Mouse (Mus musculus): ENCODE results near the gene Slc27a2.
"Not testable (repeated sequence)": the region's sequence is repeated elsewhere in the genome, so short reads cannot be mapped to it uniquely, and the experiment has no call there.

Gene Slc27a2

GRCm38 (mm10) chr2:126601918-126602600 is 49.9 kb downstream of the Slc27a2 start:
- in situ Hi-C loops (cut with MboI): no loop called here

GRCm38 (mm10) chr2:126606061-126606687 is 54.0 kb downstream of the Slc27a2 start:
- in situ Hi-C loops (cut with MboI): no loop called here

GRCm38 (mm10) chr2:126606688-126607062 is 54.5 kb downstream of the Slc27a2 start:
- in situ Hi-C loops (cut with MboI): no loop called here

DNA sequence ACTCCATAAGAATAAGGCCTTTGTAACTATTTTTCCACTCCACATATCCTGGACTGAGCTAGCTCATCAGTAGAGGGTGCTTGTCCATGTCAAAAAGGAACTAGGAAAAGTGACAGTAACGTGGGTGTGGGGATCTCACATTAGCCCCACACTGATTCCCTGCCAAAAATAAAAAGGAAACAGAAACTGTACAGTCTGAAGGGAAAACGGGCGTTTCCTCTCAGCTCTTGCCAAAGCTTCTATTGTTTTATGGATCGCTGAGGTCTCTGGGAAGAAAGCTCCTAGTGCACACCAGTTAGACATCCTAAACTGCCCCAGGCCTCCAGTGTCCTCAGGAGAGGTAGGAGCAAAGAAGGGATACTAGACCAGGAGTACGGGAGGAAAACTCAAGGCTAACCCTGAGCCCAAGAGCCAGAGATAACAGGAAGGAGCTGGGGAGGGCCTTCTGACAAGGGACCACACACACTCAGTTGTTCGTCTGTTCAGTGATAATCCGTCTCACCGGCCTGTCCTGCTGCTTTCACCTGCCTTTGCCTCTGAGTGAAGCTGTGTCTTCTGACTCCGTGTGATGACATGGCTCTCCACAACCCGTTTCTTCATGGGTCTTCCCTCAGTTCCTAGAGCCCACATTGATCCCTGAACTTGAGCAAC is 55.5 kb downstream of the Slc27a2 start:
- in situ Hi-C loops (cut with MboI): no loop called here

DNA sequence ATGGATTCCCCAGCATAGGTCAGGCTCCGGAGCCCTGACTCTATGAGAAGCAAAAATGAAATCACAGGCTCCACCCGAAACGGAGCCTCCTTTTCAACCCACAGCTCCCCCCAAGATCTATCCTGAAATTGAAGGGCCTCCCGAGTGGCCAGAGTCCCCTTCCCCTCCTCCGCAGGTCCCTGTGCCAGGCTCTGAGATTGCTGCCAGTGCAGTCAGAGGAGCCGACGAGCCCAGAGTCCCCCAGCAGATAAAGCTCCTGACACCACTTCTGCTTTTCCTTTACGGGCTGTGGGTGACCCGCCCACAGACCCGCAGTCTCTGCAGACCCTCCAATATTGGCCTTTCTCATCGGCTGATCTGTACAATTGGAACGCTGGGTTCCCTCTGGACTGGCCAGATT is 57.4 kb downstream of the Slc27a2 start:
- in situ Hi-C loops (cut with MboI): not testable (repeated sequence)

DNA sequence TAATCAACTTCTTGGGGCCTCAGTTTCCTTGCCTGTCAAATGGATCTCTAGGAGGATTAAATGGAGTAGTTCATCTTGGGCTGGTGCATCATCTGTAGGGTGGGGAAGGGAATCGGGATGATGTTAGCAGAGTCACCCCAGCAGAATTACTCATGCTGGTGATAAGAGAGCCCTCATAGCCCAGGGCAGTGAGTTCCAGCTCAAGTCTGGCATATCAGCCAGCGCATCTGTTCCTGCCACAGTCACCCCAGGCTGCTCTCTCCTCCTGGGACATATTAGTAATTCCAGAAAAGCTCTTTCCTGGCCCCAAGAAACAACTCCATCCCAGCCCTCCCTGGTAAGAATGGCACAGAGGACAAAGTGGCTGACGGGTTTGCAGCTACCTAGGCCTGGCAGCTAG is 63.1 kb downstream of the Slc27a2 start:
- in situ Hi-C loops (cut with MboI): no loop called here

DNA sequence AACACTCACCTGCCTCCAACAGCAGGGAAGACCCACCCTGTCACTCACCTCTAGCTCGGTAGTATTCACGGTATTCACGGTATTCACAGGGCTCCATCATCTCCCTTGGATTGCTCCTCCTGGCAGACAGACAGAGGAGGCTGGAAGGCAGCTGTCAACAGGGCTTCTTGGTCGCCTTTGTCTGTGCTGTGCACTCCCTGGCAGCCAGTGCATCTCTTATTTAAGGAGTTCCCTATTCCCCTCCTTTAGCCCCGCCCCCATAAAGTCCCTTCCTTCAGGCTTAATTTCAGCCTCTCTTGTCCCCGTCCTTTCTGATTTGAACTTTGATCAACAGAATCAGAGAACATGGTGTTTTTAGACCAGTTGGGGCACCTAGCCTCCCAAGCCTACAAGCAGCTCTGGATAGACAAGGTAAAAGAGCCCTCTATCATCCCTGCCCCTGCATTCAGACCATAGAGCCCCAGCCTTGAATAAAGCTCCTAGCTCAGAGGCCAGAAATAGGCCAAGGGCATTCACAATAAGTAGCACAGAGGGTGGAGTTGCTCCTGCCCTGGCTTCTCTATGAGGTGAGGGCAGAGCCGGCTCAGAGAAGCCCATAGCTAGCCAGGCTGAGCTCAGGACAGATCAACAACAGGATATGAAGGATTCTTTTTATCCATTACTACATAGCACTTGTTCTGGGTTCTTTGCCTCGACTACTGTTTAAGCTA is 66.4 kb downstream of the Slc27a2 start:
- in situ Hi-C loops (cut with MboI): no loop called here

DNA sequence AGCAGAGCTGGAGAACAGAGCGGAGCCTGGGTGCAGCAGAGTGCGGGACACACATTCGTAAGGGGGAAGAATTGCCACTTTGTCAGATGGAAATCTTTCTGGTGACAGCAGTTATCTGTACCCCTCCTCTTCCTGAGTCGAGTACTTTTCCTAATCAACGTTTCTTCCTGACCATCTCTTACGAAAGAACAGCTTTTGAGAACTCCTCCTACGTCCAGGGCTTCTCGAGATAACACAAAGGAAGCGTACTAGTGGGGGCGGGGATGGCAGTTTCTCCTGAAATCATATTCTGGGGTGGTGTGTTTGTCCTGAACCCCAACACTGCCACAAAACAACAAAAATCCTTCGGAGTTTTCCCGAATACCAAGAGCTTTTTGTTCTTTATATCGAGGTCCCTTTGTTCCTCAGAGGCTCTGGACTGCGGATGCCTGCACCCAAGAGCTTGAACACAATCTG is 67.1 kb downstream of the Slc27a2 start, which contains the start of gene Hdc:
Gene Hdc (minus strand): TSS at position 51 of the 456 bp plus-strand sequence.
- in situ Hi-C loops (cut with MboI): no loop called here

- in situ Hi-C loops (cut with MboI): no loop called here
Measured at GRCm38 (mm10) chr2:126622455-126622854, 70.2 kb downstream of the Slc27a2 start.

- in situ Hi-C loops (cut with MboI): no loop called here
Measured at GRCm38 (mm10) chr2:126623138-126623537, 70.9 kb downstream of the Slc27a2 start.

- in situ Hi-C loops (cut with MboI): no loop called here
Measured at GRCm38 (mm10) chr2:126628455-126628995, 76.3 kb downstream of the Slc27a2 start.

GRCm38 (mm10) chr2:126633165-126633564 is 81.0 kb downstream of the Slc27a2 start:
- in situ Hi-C loops (cut with MboI): no loop called here

- in situ Hi-C loops (cut with MboI): no loop called here
Measured at GRCm38 (mm10) chr2:126635939-126636823, 84.0 kb downstream of the Slc27a2 start.

Data from mature B cell (primary cell).